Mouse (Mus musculus): Measurements from ENCODE around the gene Pard3. TPM values are rescaled to one million over a fixed set of nuclear protein-coding genes. Genes with fewer than 3 reads are reported as not detected.

The Pard3 gene
- polyA plus RNA-seq, 1 experiment from 2014 or later, result 26.2 TPM

DNA sequence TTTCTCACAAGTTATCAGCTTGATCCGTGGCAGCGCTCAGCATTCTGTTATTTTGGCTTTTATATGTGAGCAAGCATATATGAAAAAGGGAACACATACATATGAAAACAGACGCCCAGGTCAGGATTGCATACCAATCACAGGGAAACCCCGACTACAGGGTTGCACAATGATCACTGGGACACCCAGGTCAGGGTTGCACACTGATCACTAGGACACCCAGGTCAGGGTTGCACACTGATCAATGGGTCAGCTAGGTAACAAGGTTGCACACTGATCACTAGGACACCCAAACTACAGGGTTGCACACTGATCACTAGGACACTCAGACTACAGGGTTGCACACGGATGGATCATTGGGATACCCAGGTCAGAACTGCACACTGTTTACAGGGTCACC lies 228.6 kb downstream of the Pard3 start:
- H3K9ac ChIP-seq, result no peak overlapping the region
- no peak overlapping the region for H3K4me3 ChIP-seq
- H3K4me1 ChIP-seq (replicated peaks), result no peaks in the 10 kb centered on the region
- no peak for ATAC-seq (ENCODE audit: insufficient number of reproducible peaks, low FRiP score)
- H3K27ac ChIP-seq (ENCODE audit: poor library complexity, severe bottlenecking), result no peak overlapping the region
- H3K9me3 ChIP-seq (replicated peaks), result no peaks in the 10 kb centered on the region
- H3K27me3 ChIP-seq (replicated peaks), result no peaks in the 10 kb centered on the region
- H3K36me3 ChIP-seq, result no peaks in the 10 kb centered on the region
- no peak overlapping the region for H3K4me2 ChIP-seq
- 89% methylated on average over 5 of the region's 5 CpGs for WGBS

DNA sequence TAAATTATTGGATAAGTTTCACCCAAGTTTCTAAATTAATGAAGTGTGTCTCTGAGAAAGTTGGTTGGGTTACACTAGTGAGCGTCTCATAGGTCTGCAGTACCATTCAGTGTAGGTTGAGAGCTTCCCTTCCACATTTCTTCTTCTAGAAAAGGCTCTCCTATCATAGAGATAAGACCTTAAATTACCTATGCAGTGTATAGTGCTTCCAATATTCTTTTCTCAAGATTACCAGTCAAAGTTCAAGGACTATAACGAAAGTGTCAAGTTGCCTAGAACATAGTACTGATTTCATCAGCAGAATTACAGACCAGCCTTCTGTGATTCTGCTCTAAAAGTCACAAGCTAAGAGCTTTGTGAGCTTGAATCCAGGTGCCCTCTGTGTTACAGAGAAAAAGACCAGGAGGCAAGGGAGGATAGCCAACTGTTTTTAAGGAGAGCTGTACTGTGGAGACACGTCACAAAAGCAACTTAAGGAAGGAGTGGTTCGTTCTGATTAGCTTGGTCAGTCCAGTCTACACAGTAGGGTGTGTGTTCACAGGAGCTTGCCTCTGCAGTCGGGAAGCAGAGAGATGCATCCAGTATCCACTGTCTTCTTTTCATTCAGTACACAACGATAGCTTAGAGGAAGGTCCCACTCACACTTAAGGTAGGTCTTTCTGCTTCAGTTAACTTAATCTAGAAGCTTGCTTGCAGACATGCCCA lies 229.5 kb downstream of the Pard3 start:
- WGBS, result 74% methylated on average over 6 of the region's 6 CpGs
- no peak overlapping the region for H3K27ac ChIP-seq (ENCODE audit: poor library complexity, severe bottlenecking)
- H3K36me3 ChIP-seq, result no peaks in the 10 kb centered on the region
- H3K9me3 ChIP-seq (replicated peaks), result no peaks in the 10 kb centered on the region
- no peak overlapping the region for H3K4me2 ChIP-seq
- H3K9ac ChIP-seq, result no peak overlapping the region
- no peaks in the 10 kb centered on the region for H3K4me1 ChIP-seq (replicated peaks)
- H3K4me3 ChIP-seq, result no peak overlapping the region
- H3K27me3 ChIP-seq (replicated peaks), result no peaks in the 10 kb centered on the region
- no peak for ATAC-seq (ENCODE audit: insufficient number of reproducible peaks, low FRiP score)

DNA sequence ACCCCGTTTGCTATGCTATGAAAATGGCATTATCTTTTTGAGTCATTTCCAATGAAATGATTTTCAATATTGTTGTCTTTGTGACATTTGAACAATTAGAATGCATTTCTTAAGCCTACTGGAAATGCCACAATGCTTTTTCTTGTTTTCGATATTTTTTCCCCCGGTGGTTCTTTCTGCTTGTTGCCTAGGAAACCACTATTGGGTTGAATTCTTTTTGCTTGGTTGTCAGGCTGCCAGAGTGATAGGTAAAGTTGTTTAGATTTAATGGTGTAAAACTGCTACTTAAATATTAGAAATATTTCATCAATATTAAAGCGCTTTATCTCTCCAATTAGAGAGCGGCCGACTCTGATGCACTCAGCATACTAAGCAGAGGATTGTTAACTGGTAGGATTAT lies 230.4 kb downstream of the Pard3 start:
- H3K4me3 ChIP-seq, result no peak overlapping the region
- no peaks in the 10 kb centered on the region for H3K4me1 ChIP-seq (replicated peaks)
- H3K27ac ChIP-seq (ENCODE audit: poor library complexity, severe bottlenecking), result no peak overlapping the region
- no peak for ATAC-seq (ENCODE audit: insufficient number of reproducible peaks, low FRiP score)
- no peaks in the 10 kb centered on the region for H3K27me3 ChIP-seq (replicated peaks)
- no peaks in the 10 kb centered on the region for H3K9me3 ChIP-seq (replicated peaks)
- no peak overlapping the region for H3K4me2 ChIP-seq
- WGBS, result 89% methylated on average over 6 of the region's 6 CpGs
- H3K36me3 ChIP-seq, result no peaks in the 10 kb centered on the region
- H3K9ac ChIP-seq, result no peak overlapping the region

DNA sequence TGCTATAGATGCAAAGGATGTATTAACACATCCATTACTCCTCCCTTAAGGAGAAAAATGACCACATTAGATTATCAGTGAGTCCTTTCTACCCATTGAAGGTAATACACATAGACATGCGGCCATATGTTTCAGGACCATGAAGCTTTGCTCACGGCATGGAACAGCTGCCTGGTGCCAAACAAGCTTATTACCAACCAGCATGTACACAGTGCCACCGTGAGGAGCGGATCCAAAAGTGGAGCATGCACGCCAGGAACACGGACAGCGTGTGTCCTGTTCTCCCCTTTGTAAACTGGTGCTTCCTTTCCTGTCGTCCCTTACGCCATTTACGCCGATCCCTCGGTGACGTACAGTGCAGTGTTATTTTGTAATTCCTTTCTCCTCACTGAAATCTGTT lies 232.2 kb downstream of the Pard3 start:
- no peak for ATAC-seq (ENCODE audit: insufficient number of reproducible peaks, low FRiP score)
- no peak overlapping the region for H3K4me3 ChIP-seq
- H3K27ac ChIP-seq (ENCODE audit: poor library complexity, severe bottlenecking), result no peak overlapping the region
- no peaks in the 10 kb centered on the region for H3K4me1 ChIP-seq (replicated peaks)
- H3K9ac ChIP-seq, result no peak overlapping the region
- no peaks in the 10 kb centered on the region for H3K9me3 ChIP-seq (replicated peaks)
- 95% methylated on average over 13 of the region's 13 CpGs for WGBS
- no peaks in the 10 kb centered on the region for H3K36me3 ChIP-seq
- no peaks in the 10 kb centered on the region for H3K27me3 ChIP-seq (replicated peaks)
- H3K4me2 ChIP-seq, result no peak overlapping the region

DNA sequence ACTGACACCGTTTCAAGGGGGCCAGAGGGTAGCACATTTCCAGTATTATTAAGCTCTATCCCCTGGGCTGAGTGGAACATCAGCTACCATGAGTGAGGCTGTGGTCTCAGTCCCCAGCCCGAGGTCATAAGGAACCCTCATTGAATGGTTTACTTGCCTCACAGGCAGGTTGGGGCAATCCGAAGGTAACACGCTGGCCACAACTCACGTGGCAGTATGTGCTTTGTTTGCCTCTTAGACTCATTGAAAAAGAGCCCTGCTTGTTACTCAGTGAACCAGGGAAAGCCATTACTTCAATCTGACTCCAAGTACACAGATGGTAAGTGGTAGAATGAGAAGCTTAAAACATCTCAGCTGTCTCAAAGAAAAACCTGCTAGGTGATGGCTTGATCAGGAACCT lies 236.8 kb downstream of the Pard3 start:
- no peaks in the 10 kb centered on the region for H3K36me3 ChIP-seq
- no peak for ATAC-seq (ENCODE audit: insufficient number of reproducible peaks, low FRiP score)
- H3K9me3 ChIP-seq (replicated peaks), result no peaks in the 10 kb centered on the region
- no peak overlapping the region for H3K4me3 ChIP-seq
- no peak overlapping the region for H3K27ac ChIP-seq (ENCODE audit: poor library complexity, severe bottlenecking)
- H3K4me2 ChIP-seq, result no peak overlapping the region
- peaks cover 6% of the 10 kb centered on the region; the same call in 1 of the 2 replicates for H3K4me1 ChIP-seq (replicated peaks)
- H3K9ac ChIP-seq, result no peak overlapping the region
- 87% methylated on average over 5 of the region's 5 CpGs for WGBS
- no peaks in the 10 kb centered on the region for H3K27me3 ChIP-seq (replicated peaks)

DNA sequence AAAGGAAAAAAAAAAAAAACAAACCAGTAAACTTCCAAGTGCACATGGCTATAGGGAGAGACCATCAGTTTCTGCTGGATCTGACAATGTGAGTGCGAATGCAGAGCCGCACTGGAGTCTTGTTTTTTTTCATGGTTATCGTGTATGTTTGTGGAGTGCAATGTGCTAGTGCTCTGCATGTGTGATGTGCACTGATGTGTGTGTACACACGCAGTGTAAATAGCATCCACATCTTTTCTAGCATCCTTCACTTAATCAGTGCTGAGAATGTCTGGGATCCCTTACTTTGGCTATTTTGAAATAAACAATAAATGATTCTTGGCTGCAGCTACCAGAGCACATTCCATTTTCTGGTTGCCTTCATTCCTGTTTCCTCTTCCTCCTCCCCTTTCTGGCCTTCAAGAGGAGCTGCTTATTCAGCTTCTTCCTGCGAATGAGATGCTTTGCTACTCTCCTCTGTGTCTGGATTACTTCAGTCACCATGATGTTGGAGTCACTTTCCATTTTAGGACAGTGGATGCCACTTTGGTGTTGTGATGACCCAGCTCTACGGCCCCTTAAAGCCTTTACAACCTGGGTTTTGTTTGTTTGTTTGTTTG lies 239.3 kb downstream of the Pard3 start:
- WGBS, result 74% methylated on average over 6 of the region's 6 CpGs
- H3K4me1 ChIP-seq (replicated peaks), result peaks cover 15% of the 10 kb centered on the region
- H3K36me3 ChIP-seq, result no peaks in the 10 kb centered on the region
- H3K9me3 ChIP-seq (replicated peaks), result no peaks in the 10 kb centered on the region
- H3K4me3 ChIP-seq, result no peak overlapping the region
- H3K4me2 ChIP-seq, result no peak overlapping the region
- H3K27ac ChIP-seq (ENCODE audit: poor library complexity, severe bottlenecking), result no peak overlapping the region
- ATAC-seq (ENCODE audit: insufficient number of reproducible peaks, low FRiP score), result no peak
- H3K9ac ChIP-seq, result no peak overlapping the region
- no peaks in the 10 kb centered on the region for H3K27me3 ChIP-seq (replicated peaks)

DNA sequence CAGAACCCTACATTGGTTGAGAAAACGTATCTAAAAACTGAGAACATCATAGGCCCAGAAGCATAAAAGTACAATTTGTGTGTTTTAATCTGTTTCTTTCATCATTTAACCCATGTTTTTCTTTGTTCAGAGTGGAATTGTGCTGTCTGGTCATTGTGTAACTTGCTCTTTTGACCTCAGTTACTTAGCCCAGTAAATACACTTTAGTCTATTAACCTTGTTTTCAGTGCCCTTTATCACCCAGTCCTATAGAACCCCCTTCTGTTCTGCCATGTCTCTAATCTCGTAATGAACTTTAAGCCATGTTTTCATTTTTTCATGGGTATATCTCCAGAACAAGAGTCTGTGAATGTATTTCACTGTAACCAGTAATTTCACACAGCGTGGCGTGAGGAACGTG lies 243.3 kb downstream of the Pard3 start:
- ATAC-seq (ENCODE audit: insufficient number of reproducible peaks, low FRiP score), result no peak
- Histone ChIP-seq H3K36me3 (no peaks in the 10 kb centered on the region), H3K9ac (no peak overlapping the region), H3K4me1 (replicated peaks) (peaks cover 13% of the 10 kb centered on the region), H3K9me3 (replicated peaks) (no peaks in the 10 kb centered on the region), H3K4me2 (no peak overlapping the region), H3K4me3 (no peak overlapping the region), H3K27me3 (replicated peaks) (no peaks in the 10 kb centered on the region), H3K27ac (ENCODE audit: poor library complexity, severe bottlenecking) (no peak overlapping the region)
- 80% methylated on average over 5 of the region's 5 CpGs for WGBS

DNA sequence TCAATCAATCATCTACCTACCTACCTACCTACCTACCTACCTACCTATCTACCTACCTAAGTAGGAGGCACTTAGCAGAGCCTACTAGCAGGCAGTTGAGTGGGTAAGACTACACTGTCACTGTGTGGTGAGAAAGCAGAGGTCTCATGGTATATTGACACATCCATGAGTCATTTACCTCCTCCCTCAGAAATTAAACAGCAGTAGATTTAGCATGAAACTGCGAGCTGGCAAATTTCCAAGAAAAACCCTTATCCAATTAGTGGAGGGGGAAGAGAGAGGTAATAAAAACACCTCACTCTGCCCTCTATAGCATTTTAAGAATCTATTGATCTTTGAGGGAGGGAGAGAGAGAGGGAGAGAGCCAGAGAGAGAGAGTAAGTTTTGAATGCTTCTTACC lies 245.7 kb downstream of the Pard3 start:
- Histone ChIP-seq H3K36me3 (no peaks in the 10 kb centered on the region), H3K4me1 (replicated peaks) (peaks cover 17% of the 10 kb centered on the region), H3K4me3 (no peak overlapping the region), H3K4me2 (no peak overlapping the region), H3K27me3 (replicated peaks) (no peaks in the 10 kb centered on the region), H3K9me3 (replicated peaks) (no peaks in the 10 kb centered on the region), H3K9ac (no peak overlapping the region), H3K27ac (ENCODE audit: poor library complexity, severe bottlenecking) (no peak overlapping the region)
- no peak for ATAC-seq (ENCODE audit: insufficient number of reproducible peaks, low FRiP score)
- 80% methylated on average over 1 of the region's 1 CpGs for WGBS

DNA sequence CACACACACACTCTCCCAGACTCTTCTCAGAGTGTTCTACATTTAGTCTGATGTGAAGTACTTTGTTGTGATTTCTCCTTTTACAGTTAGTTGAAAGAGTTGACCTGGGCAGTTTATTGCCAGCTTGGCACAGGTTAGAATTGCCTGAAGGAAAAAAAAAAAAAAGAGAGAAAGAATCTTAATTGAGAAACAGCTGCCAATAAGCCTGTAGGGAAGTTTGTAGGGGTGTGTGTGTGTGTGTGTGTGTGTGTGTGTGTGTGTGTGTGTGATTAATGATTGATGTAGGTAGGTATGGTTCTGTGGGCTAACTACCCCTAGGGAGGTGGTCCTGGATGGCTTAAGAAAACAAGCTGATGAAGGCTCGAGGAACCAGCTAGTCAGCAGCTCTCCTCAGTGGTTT lies 252.1 kb downstream of the Pard3 start:
- Histone ChIP-seq H3K9me3 (replicated peaks) (no peaks in the 10 kb centered on the region), H3K4me1 (replicated peaks) (peaks cover 25% of the 10 kb centered on the region), H3K4me3 (no peak overlapping the region), H3K4me2 (no peak overlapping the region), H3K27ac (ENCODE audit: poor library complexity, severe bottlenecking) (no peak overlapping the region), H3K9ac (no peak overlapping the region), H3K27me3 (replicated peaks) (no peaks in the 10 kb centered on the region), H3K36me3 (no peaks in the 10 kb centered on the region)
- ATAC-seq (ENCODE audit: insufficient number of reproducible peaks, low FRiP score), result no peak
- 53% methylated on average over 1 of the region's 1 CpGs for WGBS

DNA sequence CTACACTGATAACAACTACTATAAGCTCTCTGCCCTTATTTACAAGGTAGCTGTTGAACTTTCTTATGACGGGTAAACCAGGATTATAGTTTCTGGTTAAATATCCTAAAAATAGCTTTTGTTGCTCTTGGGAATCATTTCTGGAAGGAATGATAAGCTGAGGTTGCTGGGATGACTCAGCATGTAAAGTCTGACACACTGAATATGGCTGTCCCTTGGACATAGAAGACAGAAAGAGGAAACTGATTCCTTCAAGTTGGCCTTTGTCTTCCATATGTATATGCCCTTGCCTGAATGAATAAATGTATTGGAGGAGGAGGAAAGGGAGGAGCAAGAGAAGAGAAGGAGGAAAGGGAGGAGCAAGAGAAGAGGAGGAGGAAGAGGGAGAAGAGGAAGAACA lies 254.2 kb downstream of the Pard3 start:
- Histone ChIP-seq H3K27ac (ENCODE audit: poor library complexity, severe bottlenecking) (no peak overlapping the region), H3K9ac (no peak overlapping the region), H3K27me3 (replicated peaks) (no peaks in the 10 kb centered on the region), H3K4me1 (replicated peaks) (peaks cover 25% of the 10 kb centered on the region), H3K9me3 (replicated peaks) (no peaks in the 10 kb centered on the region), H3K4me2 (no peak overlapping the region), H3K36me3 (no peaks in the 10 kb centered on the region), H3K4me3 (no peak overlapping the region)
- ATAC-seq (ENCODE audit: insufficient number of reproducible peaks, low FRiP score), result no peak
- WGBS, result 30% methylated on average over 1 of the region's 1 CpGs

DNA sequence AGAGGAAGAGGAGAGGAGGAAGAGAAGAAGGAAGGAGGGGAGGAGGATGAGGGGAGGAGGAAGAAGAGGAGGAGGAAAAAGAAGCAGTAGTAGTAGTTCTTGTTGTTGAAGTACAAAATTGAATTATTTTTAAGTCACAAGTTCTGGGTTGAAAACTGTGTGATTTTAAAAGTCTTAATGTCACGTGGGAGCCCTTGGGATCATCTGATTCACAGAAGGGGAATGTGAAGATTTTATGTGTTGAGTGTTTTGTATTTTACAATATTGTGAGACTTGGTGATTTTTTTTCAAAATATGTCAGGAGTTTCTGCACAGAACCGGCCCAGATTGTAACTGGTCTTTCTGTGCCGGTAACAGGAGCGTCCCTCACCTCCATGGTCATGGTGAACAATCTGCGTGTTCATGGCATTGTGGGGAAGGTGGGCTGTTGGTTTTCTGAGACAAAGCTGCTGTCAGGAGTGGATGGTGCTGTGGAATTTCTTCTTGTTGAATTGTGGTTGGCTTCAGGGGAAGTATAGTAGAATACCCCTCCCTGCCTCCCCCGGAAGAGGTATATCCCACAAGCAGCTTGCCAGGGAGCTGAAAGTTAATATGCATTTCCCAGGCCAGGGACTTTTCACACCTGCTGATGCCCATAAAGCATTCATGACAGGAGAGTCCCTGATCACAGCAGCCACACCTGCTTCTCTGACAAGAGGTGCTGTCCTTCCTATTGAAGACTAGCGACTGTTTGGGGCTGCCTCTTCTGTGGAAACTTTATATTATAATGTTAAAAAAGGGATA lies 254.9 kb downstream of the Pard3 start:
- H3K9ac ChIP-seq, result no peak overlapping the region
- H3K4me1 ChIP-seq (replicated peaks), result peaks cover 24% of the 10 kb centered on the region
- H3K27ac ChIP-seq (ENCODE audit: poor library complexity, severe bottlenecking), result no peak overlapping the region
- H3K27me3 ChIP-seq (replicated peaks), result no peaks in the 10 kb centered on the region
- H3K36me3 ChIP-seq, result no peaks in the 10 kb centered on the region
- 80% methylated on average over 7 of the region's 7 CpGs for WGBS
- no peak overlapping the region for H3K4me3 ChIP-seq
- no peaks in the 10 kb centered on the region for H3K9me3 ChIP-seq (replicated peaks)
- H3K4me2 ChIP-seq, result no peak overlapping the region
- no peak for ATAC-seq (ENCODE audit: insufficient number of reproducible peaks, low FRiP score)
